Mouse (Mus musculus) small intestine, adult 2 months (tissue): Measurements from ENCODE around the gene Olfr631.

ENCODE experiments used
- CTCF ChIP-seq: fragments of 200-500 bp; IDR thresholded peaks from 2 replicates; pipeline ENCODE4 v1.5.1; 2012; ENCODE audit warnings: low read depth, mild to moderate bottlenecking, control low read depth, inconsistent platforms, low read length, moderate library complexity, mixed read lengths; ENCODE audit not compliant: insufficient replicate concordance, insufficient read length; ENCODE audit errors: extremely low read depth
- POLR2A ChIP-seq: fragments of 200-500 bp; IDR thresholded peaks from 2 replicates; pipeline ENCODE4 v1.6.1; 2012; ENCODE audit warnings: low read depth, mild to moderate bottlenecking, control low read depth, inconsistent platforms, low read length, moderate library complexity

DNA sequence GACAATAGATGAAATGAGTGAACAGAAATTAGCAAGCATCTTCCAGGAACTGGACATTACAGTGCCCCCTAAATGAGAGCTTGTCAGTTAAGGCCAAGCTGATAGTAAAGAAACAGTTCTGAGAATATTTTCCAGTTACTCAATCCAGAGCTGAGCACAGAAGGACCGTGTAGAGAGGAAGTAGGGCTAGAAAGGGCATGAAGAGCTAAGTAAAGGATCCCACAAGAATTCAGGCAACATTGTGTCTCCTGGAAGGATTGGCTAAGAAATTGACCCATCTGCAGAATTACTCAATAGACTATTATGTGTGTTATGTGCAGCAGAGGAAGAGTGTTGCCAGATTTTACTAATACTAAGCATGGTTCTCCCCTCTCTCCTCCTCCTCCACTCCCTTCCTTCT lies 43.2 kb downstream of the Olfr631 start:
- TF ChIP-seq POLR2A: no peak
- TF ChIP-seq CTCF: no peak
